Mouse (Mus musculus): ENCODE measurements around the gene Daam2.

GRCm38 (mm10) chr17:49434236-49434635, 129.9 kb downstream of the Daam2 start:
- TF ChIP-seq USF1 (IDR thresholded peaks at IDR 0.05; ENCODE audit: low read depth), result no peak
- no peak for TF ChIP-seq POLR2A (IDR thresholded peaks at IDR 0.05; ENCODE audit: insufficient read length, low read depth)
- TF ChIP-seq MAX (IDR thresholded peaks at IDR 0.05; ENCODE audit: low read depth), result no peak
- no peak for TF ChIP-seq TCF12 (IDR thresholded peaks at IDR 0.05; ENCODE audit: insufficient read depth, poor library complexity, severe bottlenecking)
- no peak for TF ChIP-seq E2F4 (IDR thresholded peaks at IDR 0.05; ENCODE audit: insufficient read depth)
- no peak for TF ChIP-seq MYOG (IDR thresholded peaks at IDR 0.05; ENCODE audit: control insufficient read depth in 1 of 3, insufficient read depth in 1 of 3, insufficient read length in 2 of 3, low read depth in 2 of 3)
- no peak for TF ChIP-seq TCF3 (IDR thresholded peaks at IDR 0.05; ENCODE audit: insufficient read length, low read depth)
- TF ChIP-seq POLR2AphosphoS2 (IDR thresholded peaks at IDR 0.05; ENCODE audit: insufficient read length, low read depth), result no peak
- no peak for TF ChIP-seq REST (IDR thresholded peaks at IDR 0.05; ENCODE audit: insufficient read depth, insufficient read length)
